Mouse (Mus musculus): ENCODE results near the gene Zar1l. TPM values are rescaled to one million over a fixed set of nuclear protein-coding genes. Genes with fewer than 3 reads are reported as not detected.

Zar1l gene
- total and polyA plus RNA-seq, 3 experiments, result not detected

DNA sequence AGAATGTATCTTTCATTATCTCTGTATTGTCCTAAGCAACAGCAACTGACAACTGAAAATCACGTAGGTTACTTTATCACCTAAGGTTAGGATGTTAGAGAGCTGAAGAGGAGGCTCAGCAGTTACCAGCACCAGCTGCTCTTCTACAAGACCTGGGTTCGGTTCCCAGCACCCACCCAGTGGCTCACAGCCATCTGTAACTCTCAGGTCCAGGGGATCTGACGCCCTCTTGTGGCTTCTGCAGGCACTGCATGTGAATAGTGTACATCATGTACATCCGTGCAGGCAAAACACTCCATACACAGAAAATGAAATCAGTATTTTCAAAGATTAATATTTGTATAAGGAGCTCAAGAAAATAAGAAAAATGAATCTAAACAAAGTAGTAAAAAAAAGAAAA is 58.2 kb downstream of the Zar1l start:
- dilution Hi-C loops (cut with MboI; ENCODE audit: extremely low pct_ligation_motif_present, extremely low pct_unique_long_range_greater_than_20kb, low sequenced_read_pairs) (no loop called here), in situ Hi-C loops (cut with MboI; ENCODE audit: low pct_ligation_motif_present, low pct_unique_long_range_greater_than_20kb, low sequenced_read_pairs) (no loop called here)
- Histone ChIP-seq H3K4me2 (ENCODE audit: insufficient read depth, low read depth, poor library complexity, severe bottlenecking) (no peak overlapping the region), H3K79me2 (replicated peaks; ENCODE audit: control insufficient read depth, extremely low read depth, insufficient read depth, poor library complexity, severe bottlenecking) (no peaks in the 10 kb centered on the region), H3K27me3 (replicated peaks) (peaks cover 2% of the 10 kb centered on the region), H3K27ac (ENCODE audit: insufficient read depth, low read depth) (no peak overlapping the region), H3K4me3 (replicated peaks in 1 of 3; ENCODE audit: low read depth in 2 of 3, low read length in 2 of 3, poor library complexity in 1 of 3) (no peak overlapping the region), H3K9ac (ENCODE audit: insufficient read depth, low read depth) (no peak overlapping the region), H3K36me3 (replicated peaks in 1 of 2; ENCODE audit: control insufficient read depth in 1 of 2, insufficient read depth in 1 of 2, low read length in 1 of 2) (no peaks in the 10 kb centered on the region), H3K4me1 (ENCODE audit: control insufficient read depth in 1 of 2, insufficient read depth in 2 of 2) (no peaks in the 10 kb centered on the region), H3K9me3 (replicated peaks; ENCODE audit: low read length) (peaks cover under 1% of the 10 kb centered on the region)
- TF ChIP-seq CTCF (conservative IDR thresholded peaks at IDR 0.05 in 1 of 2, IDR thresholded peaks at IDR 0.05 in 1 of 2; ENCODE audit: low read depth in 2 of 2, low read length in 2 of 2) (peak in 1 of 2 experiments; percentile 35; a peak in 2 of 4 replicates), POLR2AphosphoS2 (IDR thresholded peaks at IDR 0.05; ENCODE audit: low read depth, low read length) (no peak)
- DNase-seq (ENCODE audit: extremely low read depth), result no peak

DNA sequence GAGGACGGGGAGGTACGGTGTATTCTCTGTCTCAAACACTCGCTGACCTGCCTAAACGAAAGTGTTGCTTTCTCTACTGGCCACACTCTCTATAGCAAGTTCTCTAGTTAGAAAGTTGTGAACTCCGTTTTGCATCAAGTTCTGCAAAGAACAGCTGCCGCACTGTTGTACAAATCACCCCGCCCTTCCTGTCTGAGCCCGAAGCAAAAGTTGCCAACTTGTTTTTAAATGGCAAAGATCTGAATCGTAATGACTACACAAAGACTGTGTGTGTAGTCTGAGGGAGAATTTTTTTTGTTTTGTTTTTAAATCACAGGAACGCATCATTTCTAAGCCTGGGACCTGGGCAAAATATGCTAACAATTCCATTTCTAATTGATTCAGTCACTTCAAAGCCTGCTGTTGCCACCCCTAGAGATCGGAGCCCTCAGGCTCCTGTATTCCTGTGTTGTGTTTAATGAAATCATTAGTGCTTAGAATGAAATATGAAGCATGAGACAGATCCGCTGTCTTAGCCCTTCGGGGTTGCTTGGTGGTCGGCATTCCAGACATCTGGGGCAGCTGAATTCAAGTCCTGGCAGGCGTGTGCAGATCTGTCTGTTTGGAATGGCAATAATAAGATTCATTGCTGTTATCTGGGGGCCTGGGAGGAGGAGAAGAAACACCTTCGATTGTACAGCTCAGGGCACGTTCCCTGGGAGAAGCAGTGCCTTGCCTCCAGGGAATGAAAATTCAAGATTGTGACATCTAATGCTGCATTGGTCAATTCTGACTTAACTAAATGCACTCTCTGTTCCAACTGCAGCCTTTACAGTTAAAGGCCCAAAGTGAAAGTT is 59.8 kb downstream of the Zar1l start:
- no peaks in the 10 kb centered on the region for H3K27me3 ChIP-seq (replicated peaks)
- H3K4me1 ChIP-seq (ENCODE audit: control insufficient read depth in 1 of 2, insufficient read depth in 2 of 2), result no peaks in the 10 kb centered on the region
- H3K4me3 ChIP-seq (replicated peaks in 1 of 3; ENCODE audit: low read depth in 2 of 3, low read length in 2 of 3, poor library complexity in 1 of 3), result no peak overlapping the region
- peak overlapping the region; percentile 23; the same call in 1 of the 2 replicates for H3K9ac ChIP-seq (ENCODE audit: insufficient read depth, low read depth)
- dilution Hi-C loops (cut with MboI; ENCODE audit: extremely low pct_ligation_motif_present, extremely low pct_unique_long_range_greater_than_20kb, low sequenced_read_pairs), result no loop called here
- no peaks in the 10 kb centered on the region for H3K36me3 ChIP-seq (replicated peaks in 1 of 2; ENCODE audit: control insufficient read depth in 1 of 2, insufficient read depth in 1 of 2, low read length in 1 of 2)
- H3K79me2 ChIP-seq (replicated peaks; ENCODE audit: control insufficient read depth, extremely low read depth, insufficient read depth, poor library complexity, severe bottlenecking), result no peaks in the 10 kb centered on the region
- in situ Hi-C loops (cut with MboI; ENCODE audit: low pct_ligation_motif_present, low pct_unique_long_range_greater_than_20kb, low sequenced_read_pairs), result no loop called here
- TF ChIP-seq CHD2 (IDR thresholded peaks at IDR 0.05; ENCODE audit: low read length) (no peak), POLR2A (IDR thresholded peaks at IDR 0.05; ENCODE audit: low read depth, low read length) (no peak), GABPA (IDR thresholded peaks at IDR 0.05; ENCODE audit: insufficient replicate concordance, low read depth, low read length) (no peak), BHLHE40 (IDR thresholded peaks at IDR 0.05; ENCODE audit: low read depth, low read length) (no peak), MYC (IDR thresholded peaks at IDR 0.05; ENCODE audit: low read depth, low read length) (no peak), KAT2A (IDR thresholded peaks at IDR 0.05; ENCODE audit: insufficient replicate concordance, low read length) (no peak), NRF1 (IDR thresholded peaks at IDR 0.05; ENCODE audit: low read depth, low read length) (no peak), TBP (conservative IDR thresholded peaks at IDR 0.05; ENCODE audit: low read depth, low read length) (no peak), ELF1 (IDR thresholded peaks at IDR 0.05; ENCODE audit: low read depth, low read length) (no peak), MAX (IDR thresholded peaks at IDR 0.05; ENCODE audit: low read length) (no peak), HCFC1 (IDR thresholded peaks at IDR 0.05; ENCODE audit: low read depth, low read length) (no peak), ZKSCAN1 (IDR thresholded peaks at IDR 0.05; ENCODE audit: borderline replicate concordance, low read depth, low read length) (no peak), MXI1 (IDR thresholded peaks at IDR 0.05; ENCODE audit: low read depth, low read length) (no peak), ZMIZ1 (IDR thresholded peaks at IDR 0.05; ENCODE audit: low read depth, low read length) (no peak), SMC3 (IDR thresholded peaks at IDR 0.05; ENCODE audit: low read depth, low read length) (no peak), UBTF (IDR thresholded peaks at IDR 0.05; ENCODE audit: low read depth, low read length) (no peak), USF2 (conservative IDR thresholded peaks at IDR 0.05; ENCODE audit: low read depth, low read length) (no peak), RCOR1 (conservative IDR thresholded peaks at IDR 0.05; ENCODE audit: low read depth, low read length) (no peak), EP300 (IDR thresholded peaks at IDR 0.05; ENCODE audit: low read length) (no peak)
- DNase-seq (ENCODE audit: extremely low read depth), result no peak
- H3K4me2 ChIP-seq (ENCODE audit: insufficient read depth, low read depth, poor library complexity, severe bottlenecking), result peak overlapping the region; percentile 68
- H3K9me3 ChIP-seq (replicated peaks; ENCODE audit: low read length), result peaks cover 9% of the 10 kb centered on the region
- H3K27ac ChIP-seq (ENCODE audit: insufficient read depth, low read depth), result no peak overlapping the region

Data from CH12.LX (cell line).